Mouse (Mus musculus) megakaryocyte-erythroid progenitor cell, adult 5-6 weeks (primary cell): ENCODE data around the gene Thbs4. TPM values are rescaled to one million over a fixed set of nuclear protein-coding genes. Genes with fewer than 3 reads are reported as not detected.

ENCODE experiments used
- total RNA-seq, 2 experiments: library from RNA; stranded (forward) in 1 of 2; stranded (reverse) in 1 of 2; fragments of 200-1000, 215-1000 nt in 1 of 2; fragments of >200 nt in 1 of 2; fragmentation: Nextera tagmentation in 1 of 2; gene quantifications; 2 replicates each; pipeline ENCODE4 v1.2.3; 2014 to 2017

Thbs4 gene
- total RNA-seq, 2 experiments from 2014 or later, result not detected

Other genes with a start within 250 kb of the Thbs4 start
- not detected in 2 replicates for gene Spz1, start 218.6 kb downstream of the Thbs4 start, total RNA-seq (2014; fragmentation: Nextera tagmentation)
- not detected in 2 replicates for gene Spz1, start 218.6 kb downstream of the Thbs4 start, total RNA-seq (2017)
- 34.0 and 42.3 TPM in 2 replicates for gene Serinc5, start 183.7 kb downstream of the Thbs4 start, total RNA-seq (2014; fragmentation: Nextera tagmentation)
- gene Serinc5, start 183.7 kb downstream of the Thbs4 start, total RNA-seq (2017), result 23.5 and 23.7 TPM in 2 replicates
- gene Mtx3, start 49.9 kb upstream of the Thbs4 start, total RNA-seq (2014; fragmentation: Nextera tagmentation), result 15.5 and 17.9 TPM in 2 replicates
- 6.7 and 11.2 TPM in 2 replicates for gene Mtx3, start 49.9 kb upstream of the Thbs4 start, total RNA-seq (2017)